Mouse (Mus musculus) adrenal gland, adult 2 months (tissue): ENCODE data around the gene Cryba1. TPM values are rescaled to one million over a fixed set of nuclear protein-coding genes. Genes with fewer than 3 reads are reported as not detected.

Experiments used
- DNase-seq: peaks from one replicate; pipeline ENCODE4 v3.0.0; 2021
- polyA plus RNA-seq: library from polyadenylated mRNA; depleted of rRNA; stranded (reverse); fragments of >200 nt; gene quantifications from 2 replicates; pipeline ENCODE4 v1.2.3, GENCODE M21; 2012; rRNA removed
- total RNA-seq, 2 experiments: library from RNA; stranded (reverse); gene quantifications; 2 replicates each; pipeline ENCODE4 v1.2.3; 2021

Gene Cryba1
- total and polyA plus RNA-seq, 3 experiments, result not detected

- DNase-seq, result no peak
These were observed 6.0 kb downstream of the Cryba1 start for GRCm38 (mm10) chr11:77719055-77719454.

- DNase-seq, result no peak
These were observed 11.3 kb downstream of the Cryba1 start for GRCm38 (mm10) chr11:77713736-77714135.

- DNase-seq, result no peak
These were observed 16.0 kb downstream of the Cryba1 start for GRCm38 (mm10) chr11:77709039-77709438.

GRCm38 (mm10) chr11:77705920-77706319 lies 19.2 kb downstream of the Cryba1 start:
- no peak for DNase-seq

GRCm38 (mm10) chr11:77697232-77697631 lies 27.9 kb downstream of the Cryba1 start:
- no peak for DNase-seq

GRCm38 (mm10) chr11:77693026-77693425 lies 32.1 kb downstream of the Cryba1 start:
- DNase-seq, result no peak

GRCm38 (mm10) chr11:77687541-77688131 lies 37.4 kb downstream of the Cryba1 start:
- peak; percentile 73 for DNase-seq

- DNase-seq, result peak; percentile 84
These were observed 38.1 kb downstream of the Cryba1 start for GRCm38 (mm10) chr11:77686841-77687540.

- DNase-seq, result peak; percentile 80
These were observed 38.7 kb downstream of the Cryba1 start for GRCm38 (mm10) chr11:77686346-77686840.

- DNase-seq, result peak; percentile 100
These were observed 39.5 kb downstream of the Cryba1 start, which contains the start of gene Nufip2 for GRCm38 (mm10) chr11:77685383-77686265. Gene Nufip2, plus strand, starts transcription at chr11:77686155.

- DNase-seq, result no peak
These were observed 40.2 kb downstream of the Cryba1 start for GRCm38 (mm10) chr11:77684896-77685295.

GRCm38 (mm10) chr11:77680018-77680417 lies 45.1 kb downstream of the Cryba1 start:
- DNase-seq, result no peak

GRCm38 (mm10) chr11:77673428-77673991 lies 51.6 kb downstream of the Cryba1 start:
- no peak for DNase-seq

GRCm38 (mm10) chr11:77672746-77673145 lies 52.3 kb downstream of the Cryba1 start:
- DNase-seq, result no peak

Other genes starting within 250 kb of the Cryba1 start
- 1 to 10 TPM; 6.0 to 7.3 TPM for gene Ankrd13b, start 235.6 kb downstream of the Cryba1 start, total RNA-seq
- gene Ankrd13b, start 235.6 kb downstream of the Cryba1 start, polyA plus RNA-seq, result 24.7 and 27.8 TPM in 2 replicates
- gene Git1, start 231.7 kb downstream of the Cryba1 start, total RNA-seq, result 10 to 100 TPM; 42.1 to 48.8 TPM
- 69.5 and 72.1 TPM in 2 replicates for gene Git1, start 231.7 kb downstream of the Cryba1 start, polyA plus RNA-seq
- gene Abhd15, start 210.2 kb downstream of the Cryba1 start, total RNA-seq, result 10 to 100 TPM; 12.1 to 29.9 TPM
- 28.7 and 38.9 TPM in 2 replicates for gene Abhd15, start 210.2 kb downstream of the Cryba1 start, polyA plus RNA-seq
- 10 to 100 TPM in 1 of 2 experiments, 1 to 10 TPM in 1; 6.3 to 15.6 TPM for gene Trp53i13, start 209.3 kb downstream of the Cryba1 start, total RNA-seq
- gene Trp53i13, start 209.3 kb downstream of the Cryba1 start, polyA plus RNA-seq, result 31.1 and 37.1 TPM in 2 replicates
- not detected for gene Gm10392, start 206.1 kb downstream of the Cryba1 start, total RNA-seq
- gene Gm10392, start 206.1 kb downstream of the Cryba1 start, polyA plus RNA-seq, result 0.08 TPM in 1 of 2 replicates, not detected in the other
- gene Taok1, start 117.5 kb downstream of the Cryba1 start, total RNA-seq, result 10 to 100 TPM; 45.9 to 51.0 TPM
- gene Taok1, start 117.5 kb downstream of the Cryba1 start, polyA plus RNA-seq, result 2.2 and 2.8 TPM in 2 replicates
- gene Nufip2, start 39.1 kb downstream of the Cryba1 start, total RNA-seq, result 100 to 1,000 TPM in 1 of 2 experiments, 10 to 100 TPM in 1; 63.7 to 111 TPM
- gene Nufip2, start 39.1 kb downstream of the Cryba1 start, polyA plus RNA-seq, result 21.9 and 25.4 TPM in 2 replicates
- gene Myo18a, start 38.0 kb upstream of the Cryba1 start, total RNA-seq, result 10 to 100 TPM; 50.4 to 75.6 TPM
- 66.5 and 70.4 TPM in 2 replicates for gene Myo18a, start 38.0 kb upstream of the Cryba1 start, polyA plus RNA-seq
- gene Gm10277, start 62.5 kb upstream of the Cryba1 start, total RNA-seq, result not detected
- gene Gm10277, start 62.5 kb upstream of the Cryba1 start, polyA plus RNA-seq, result not detected in 2 replicates
- 1 to 10 TPM in 1 of 2 experiments, under 1 TPM in 1; 0.35 to 1.8 TPM for gene Pipox, start 168.8 kb upstream of the Cryba1 start, total RNA-seq
- gene Pipox, start 168.8 kb upstream of the Cryba1 start, polyA plus RNA-seq, result 3.0 and 4.3 TPM in 2 replicates
- 1 to 10 TPM; 2.9 to 4.4 TPM for gene Sez6, start 205.5 kb upstream of the Cryba1 start, total RNA-seq
- gene Sez6, start 205.5 kb upstream of the Cryba1 start, polyA plus RNA-seq, result 1.5 and 2.0 TPM in 2 replicates